Mouse (Mus musculus): ENCODE data around the gene Cluh.

Gene Cluh

GRCm38 (mm10) chr11:74673561-74673960, 24.3 kb downstream of the Cluh start:
- no peak for DNase-seq (ENCODE audit: low read depth, low spot score)

GRCm38 (mm10) chr11:74674713-74675112, 25.4 kb downstream of the Cluh start:
- no peak for DNase-seq (ENCODE audit: low read depth, low spot score)

GRCm38 (mm10) chr11:74675156-74675555, 25.9 kb downstream of the Cluh start:
- no peak for DNase-seq (ENCODE audit: low read depth, low spot score)

GRCm38 (mm10) chr11:74692151-74692550, 42.9 kb downstream of the Cluh start:
- no peak for DNase-seq (ENCODE audit: low read depth, low spot score)

- DNase-seq (ENCODE audit: low read depth, low spot score): no peak
Observed at GRCm38 (mm10) chr11:74699505-74699904, 50.2 kb downstream of the Cluh start.

GRCm38 (mm10) chr11:74704068-74704467, 54.8 kb downstream of the Cluh start:
- no peak for DNase-seq (ENCODE audit: low read depth, low spot score)

- no peak for DNase-seq (ENCODE audit: low read depth, low spot score)
Observed at GRCm38 (mm10) chr11:74708781-74709180, 59.5 kb downstream of the Cluh start.

- DNase-seq (ENCODE audit: low read depth, low spot score): no peak
Observed at GRCm38 (mm10) chr11:74710671-74711070, 61.4 kb downstream of the Cluh start.

- no peak for DNase-seq (ENCODE audit: low read depth, low spot score)
Observed at GRCm38 (mm10) chr11:74715971-74716525, 66.8 kb downstream of the Cluh start.

Measured in CD4-positive helper T cell, adult 2 months (primary cell).